Mouse (Mus musculus) Muller cell, postnatal 12 days (primary cell): ENCODE data around the gene Slc2a13.

Experiments
- DNase-seq: peaks from one replicate; pipeline ENCODE4 v3.0.0-alpha.2; 2015; ENCODE audit errors: inconsistent ontology term

The Slc2a13 gene

DNA sequence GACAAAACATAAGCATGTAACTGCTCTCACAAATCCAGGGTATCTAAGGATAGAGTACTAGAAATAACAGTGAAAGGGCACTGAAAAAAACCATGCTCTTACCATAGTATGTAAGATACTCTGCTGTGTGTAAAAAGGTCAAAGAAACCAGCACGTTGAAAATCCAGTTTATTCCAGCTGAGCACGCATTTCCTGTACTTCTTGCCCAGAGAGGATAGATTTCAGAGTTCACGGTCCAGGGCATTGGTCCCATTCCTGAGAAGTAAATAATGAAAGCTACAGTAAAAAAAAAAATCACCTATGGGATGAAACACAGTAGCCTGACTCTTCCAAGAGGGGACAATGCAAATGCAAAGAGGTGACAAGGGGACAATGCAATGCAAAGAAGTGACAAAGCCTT lies 297.1 kb downstream of the Slc2a13 start:
- DNase-seq = no peak

- no peak for DNase-seq
These were observed 304.5 kb downstream of the Slc2a13 start for GRCm38 (mm10) chr15:91268532-91268931.

GRCm38 (mm10) chr15:91263926-91264325 lies 309.1 kb downstream of the Slc2a13 start:
- no peak for DNase-seq

DNA sequence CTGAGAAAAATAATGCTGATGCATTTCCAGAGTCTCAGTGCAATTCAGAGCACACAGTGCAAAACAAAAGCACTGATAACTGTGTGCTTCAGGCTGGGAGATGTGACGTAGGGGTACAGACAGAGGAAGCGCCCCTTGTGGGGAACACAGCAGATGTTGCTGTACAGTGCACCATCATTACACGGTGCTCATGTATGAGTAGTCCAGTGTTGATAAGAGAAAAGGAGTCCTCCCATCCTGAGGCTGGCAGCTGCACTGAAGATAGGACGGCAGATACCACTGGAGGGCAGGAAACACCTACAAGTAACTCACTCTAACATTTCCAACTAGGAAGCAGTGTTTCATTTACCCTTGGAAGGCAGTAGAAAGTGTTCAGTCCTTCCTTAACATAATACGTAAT lies 312.5 kb downstream of the Slc2a13 start:
- DNase-seq = no peak

DNA sequence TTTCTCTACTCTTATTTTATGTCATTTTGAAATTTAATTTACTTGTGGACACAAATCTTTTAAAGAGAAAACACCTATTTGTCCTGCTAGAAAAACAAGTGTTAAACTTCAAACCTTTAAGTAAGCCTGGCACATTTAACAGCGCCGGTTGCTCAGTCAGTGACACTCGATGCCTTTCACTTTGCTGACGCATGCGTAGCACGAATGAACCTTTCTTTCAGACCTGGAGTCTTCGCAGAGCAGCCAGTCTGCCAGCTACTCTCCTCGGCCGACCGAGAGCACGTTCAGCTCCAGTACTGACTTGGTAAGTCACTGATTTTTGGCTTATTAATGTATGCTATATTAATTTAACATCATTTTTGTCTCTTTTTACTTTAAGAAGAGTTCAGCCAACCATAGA lies 315.9 kb downstream of the Slc2a13 start:
- no peak for DNase-seq

GRCm38 (mm10) chr15:91255308-91255707 lies 317.8 kb downstream of the Slc2a13 start:
- no peak for DNase-seq

DNA sequence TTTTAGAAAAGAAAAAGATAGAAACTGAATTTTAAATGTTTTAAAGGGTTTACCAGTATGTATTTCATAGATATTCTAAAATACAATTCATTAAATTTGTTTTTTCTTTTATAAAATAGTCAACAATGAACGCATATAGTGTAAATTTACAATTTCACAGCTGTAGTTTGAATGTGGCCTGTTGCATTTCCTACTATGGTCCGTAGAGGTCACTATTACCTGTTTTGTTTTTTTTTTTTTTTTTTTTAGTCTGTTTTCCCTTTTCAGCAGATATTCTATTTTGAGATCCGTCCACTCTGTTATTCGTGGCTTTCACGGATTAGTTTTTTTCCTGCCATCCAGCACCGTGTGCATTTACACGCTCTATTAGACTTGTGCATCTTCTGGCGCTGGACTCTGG lies 320.1 kb downstream of the Slc2a13 start:
- DNase-seq = peak; percentile 13

GRCm38 (mm10) chr15:91251544-91252408 lies 321.3 kb downstream of the Slc2a13 start:
- DNase-seq = no peak

DNA sequence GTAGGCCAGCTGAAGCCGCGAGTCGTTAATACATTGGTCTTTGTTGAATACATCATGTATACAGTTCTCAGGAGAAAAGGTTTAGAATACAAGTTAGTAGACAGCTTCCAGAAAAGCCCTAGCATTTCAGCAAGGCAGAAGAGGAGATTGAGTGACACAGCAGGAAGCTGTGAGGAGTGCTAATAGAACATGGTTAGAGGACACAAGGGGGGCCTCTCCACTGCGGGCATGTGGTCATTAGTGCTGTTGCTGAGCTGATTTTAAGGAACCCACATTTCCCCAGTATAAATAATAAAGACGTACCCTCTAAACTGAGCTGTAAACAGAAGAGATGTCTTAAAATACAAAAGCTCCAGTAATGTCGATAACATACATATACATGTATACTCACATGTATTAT lies 322.2 kb downstream of the Slc2a13 start:
- no peak for DNase-seq

- DNase-seq = no peak
These were observed 332.3 kb downstream of the Slc2a13 start for GRCm38 (mm10) chr15:91240683-91241335.

DNA sequence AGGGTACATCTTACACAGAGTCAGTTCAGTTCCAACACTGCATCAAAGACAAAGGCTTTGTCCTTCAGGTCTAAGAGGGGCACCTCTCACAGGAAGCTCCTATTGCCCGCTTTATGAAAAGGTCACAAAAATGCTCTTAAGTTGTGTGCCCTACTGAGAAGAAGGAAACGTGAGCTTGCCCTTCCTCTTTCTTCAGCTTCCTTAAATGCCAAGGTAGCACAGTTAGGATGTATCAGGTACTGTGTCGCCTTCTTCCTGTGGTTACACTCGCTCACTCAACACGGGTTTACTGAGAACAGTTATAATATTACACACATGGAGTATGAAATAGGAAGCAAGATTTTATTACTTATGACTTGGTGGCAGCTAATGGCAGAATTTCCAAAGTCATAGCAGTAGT lies 335.8 kb downstream of the Slc2a13 start:
- no peak for DNase-seq
